Mouse (Mus musculus) intestine, postnatal 0 days (tissue): Measurements from ENCODE around the gene Esrrg. TPM values are rescaled to one million over a fixed set of nuclear protein-coding genes. Genes with fewer than 3 reads are reported as not detected.

Experiments used
- ATAC-seq: fragments of 200-750 bp; cut with Nextera tagmentation; 2 replicates; pipeline ENCODE4 v1.8.0; 2017; ENCODE audit warnings: mild to moderate bottlenecking, moderate TSS enrichment, moderate library complexity
- H3K27ac ChIP-seq: fragments of 300-500 bp; sonication (generic); 2 replicates; pipeline ENCODE4 v1.5.1; 2014; ENCODE audit warnings: mild to moderate bottlenecking, low read depth, low read length, moderate library complexity
- H3K27me3 ChIP-seq: fragments of 300-500 bp; sonication (generic); replicated peaks from 2 replicates; pipeline ENCODE4 v1.6.1; 2014; ENCODE audit warnings: low read length, mixed read lengths; ENCODE audit not compliant: control insufficient read depth, insufficient read depth
- H3K36me3 ChIP-seq: fragments of 300-500 bp; sonication (generic); 2 replicates; pipeline ENCODE4 v1.6.1; 2014; ENCODE audit warnings: mild to moderate bottlenecking, moderate library complexity; ENCODE audit not compliant: control insufficient read depth, insufficient read depth
- H3K4me1 ChIP-seq: fragments of 300-500 bp; sonication (generic); replicated peaks from 2 replicates; pipeline ENCODE4 v1.6.1; 2014; ENCODE audit warnings: antibody characterized with exemption, low read length, mixed read lengths; ENCODE audit not compliant: control insufficient read depth, insufficient read depth
- H3K4me2 ChIP-seq: fragments of 300-500 bp; sonication (generic); replicated peaks from 2 replicates; pipeline ENCODE4 v1.6.1; 2014; ENCODE audit warnings: low read depth, mild to moderate bottlenecking, moderate library complexity
- H3K4me3 ChIP-seq: fragments of 300-500 bp; sonication (generic); 2 replicates; pipeline ENCODE4 v1.5.1; 2014; ENCODE audit warnings: low read depth, low read length
- H3K9ac ChIP-seq: fragments of 300-500 bp; sonication (generic); 2 replicates; pipeline ENCODE4 v1.6.1; 2014; ENCODE audit warnings: mild to moderate bottlenecking, low read depth, low read length
- H3K9me3 ChIP-seq: fragments of 300-500 bp; sonication (generic); 2 replicates; pipeline ENCODE4 v1.6.1; 2016; ENCODE audit warnings: mixed run types; ENCODE audit not compliant: control insufficient read depth
- CTCF ChIP-seq: sonication (generic); IDR thresholded peaks from 2 replicates; pipeline ENCODE4 v1.5.1; 2016; ENCODE audit warnings: low read depth, mild to moderate bottlenecking, control low read depth, antibody characterized with exemption, moderate library complexity
- WGBS: fragments of 180-500 bp; shearing (Covaris S2); extraction: QIAGEN DNeasy Blood & Tissue Kit; methylation state at CpG from one replicate; pipeline ENCODE4 v1.1.7; 2014; 5-methylcytosine and 5-hydroxymethylcytosine counted together
- polyA plus RNA-seq: library from polyadenylated mRNA; unstranded; fragments of >200 nt; fragmentation: Nextera tagmentation; extraction: Ambion mirVana; gene quantifications from 2 replicates; pipeline ENCODE4 v1.2.1, GENCODE M21; 2015

The Esrrg gene
- polyA plus RNA-seq, 1 experiment from 2014 or later = 1.2 TPM

DNA sequence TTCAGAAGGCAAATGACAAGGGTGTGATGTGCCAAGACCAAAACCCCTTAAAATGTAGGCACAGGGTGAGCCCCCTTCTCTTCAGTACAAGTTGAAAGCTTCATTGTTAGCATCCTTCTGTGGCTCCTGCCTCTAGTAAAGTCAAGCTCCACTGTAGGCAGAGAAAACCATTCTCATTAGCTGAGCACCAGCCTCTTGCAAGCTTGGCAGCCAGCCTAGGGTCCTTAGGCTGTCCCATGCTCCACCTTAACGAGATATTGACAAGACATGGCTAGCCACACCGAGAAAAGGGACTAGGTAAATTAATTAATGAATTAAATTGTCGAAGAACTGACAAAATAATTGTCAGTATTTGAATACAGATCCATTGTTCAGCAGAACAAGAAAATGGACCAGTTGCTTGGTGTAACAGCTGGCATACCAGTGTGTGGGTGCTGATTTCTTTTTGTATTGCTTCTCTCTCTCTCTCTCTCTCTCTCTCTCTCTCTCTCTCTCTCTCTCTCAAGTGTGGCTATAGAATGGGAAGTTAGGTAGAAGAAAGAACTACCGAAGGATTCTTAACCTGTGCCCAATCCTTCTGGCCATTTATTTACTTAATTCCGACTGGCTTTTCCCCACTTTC is 311.7 kb downstream of the Esrrg start:
- no peak for TF ChIP-seq CTCF
- H3K9me3 ChIP-seq = no peaks in the 10 kb centered on the region
- no peaks in the 10 kb centered on the region for H3K36me3 ChIP-seq
- no peak overlapping the region for H3K4me3 ChIP-seq
- H3K4me2 ChIP-seq = no peak overlapping the region
- ATAC-seq = no peak
- H3K27ac ChIP-seq = no peak overlapping the region
- no peak overlapping the region for H3K9ac ChIP-seq
- H3K4me1 ChIP-seq = no peaks in the 10 kb centered on the region
- no peaks in the 10 kb centered on the region for H3K27me3 ChIP-seq
- WGBS = 74% methylated on average over 5 of the region's 5 CpGs

DNA sequence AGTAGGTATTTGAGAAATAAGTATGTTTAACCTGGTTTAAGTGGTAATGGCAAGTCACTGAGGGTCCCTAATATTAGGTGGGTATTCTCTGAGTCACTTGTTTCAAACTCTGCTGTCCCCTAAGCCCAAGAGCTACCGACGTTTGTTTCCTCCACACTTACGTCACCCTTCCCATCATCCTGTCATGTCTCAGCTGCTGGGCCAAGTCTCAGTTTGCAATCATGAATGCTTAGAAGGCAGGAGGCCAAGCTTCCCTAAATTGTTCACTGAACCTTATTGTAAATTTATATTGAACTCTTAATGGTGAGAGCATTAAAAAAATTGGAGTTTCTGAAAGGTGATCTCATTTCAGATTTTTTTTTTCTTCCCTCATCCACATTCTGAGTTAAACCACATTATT is 322.6 kb downstream of the Esrrg start:
- no peaks in the 10 kb centered on the region for H3K36me3 ChIP-seq
- no peak overlapping the region for H3K4me3 ChIP-seq
- H3K9me3 ChIP-seq = no peaks in the 10 kb centered on the region
- H3K9ac ChIP-seq = no peak overlapping the region
- 72% methylated on average over 3 of the region's 3 CpGs for WGBS
- H3K4me2 ChIP-seq = no peak overlapping the region
- no peaks in the 10 kb centered on the region for H3K4me1 ChIP-seq
- no peak for ATAC-seq
- no peak for TF ChIP-seq CTCF
- no peaks in the 10 kb centered on the region for H3K27me3 ChIP-seq
- no peak overlapping the region for H3K27ac ChIP-seq

DNA sequence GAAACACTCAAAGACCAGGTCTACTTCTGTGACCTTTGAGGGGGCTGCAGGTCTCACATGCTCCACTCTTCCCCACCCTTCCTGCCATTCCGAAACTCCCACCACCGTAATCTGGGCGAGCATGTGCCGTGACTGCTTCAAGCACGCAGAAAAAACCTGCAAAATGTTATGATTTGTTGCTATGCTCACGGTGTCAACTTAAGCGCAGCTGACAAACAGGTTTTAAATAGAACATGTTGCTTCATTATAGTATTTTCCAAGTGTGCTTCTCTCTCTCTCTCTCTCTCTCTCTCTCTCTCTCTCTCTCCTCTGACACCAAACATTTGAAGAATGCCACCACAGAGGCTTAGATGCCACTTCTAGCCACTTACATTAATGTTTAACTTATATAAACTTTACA is 330.1 kb downstream of the Esrrg start:
- H3K27ac ChIP-seq = no peak overlapping the region
- no peaks in the 10 kb centered on the region for H3K27me3 ChIP-seq
- no peaks in the 10 kb centered on the region for H3K36me3 ChIP-seq
- WGBS = 73% methylated on average over 7 of the region's 7 CpGs
- no peaks in the 10 kb centered on the region for H3K4me1 ChIP-seq
- ATAC-seq = no peak
- no peaks in the 10 kb centered on the region for H3K9me3 ChIP-seq
- H3K4me2 ChIP-seq = no peak overlapping the region
- TF ChIP-seq CTCF = no peak
- no peak overlapping the region for H3K4me3 ChIP-seq
- no peak overlapping the region for H3K9ac ChIP-seq

DNA sequence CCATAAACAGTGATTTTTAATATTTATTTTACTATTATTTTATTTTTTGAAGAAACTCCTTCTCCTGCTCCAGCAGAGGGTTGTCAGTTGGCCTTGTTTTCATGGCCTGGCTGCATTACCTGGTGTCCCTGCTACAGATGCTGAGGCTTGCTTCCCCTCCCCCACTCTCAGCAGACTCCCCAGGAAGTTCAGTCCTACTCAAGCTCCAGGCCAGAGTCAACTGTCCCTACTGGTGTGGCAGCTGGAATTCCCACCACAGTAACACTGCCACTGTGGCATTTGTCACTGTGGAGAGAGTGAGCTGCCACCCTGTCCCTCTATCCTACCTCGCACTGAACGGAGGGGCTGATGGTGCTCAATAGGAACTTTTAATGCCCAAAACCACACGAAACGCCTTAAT is 330.5 kb downstream of the Esrrg start:
- no peaks in the 10 kb centered on the region for H3K36me3 ChIP-seq
- ATAC-seq = no peak
- TF ChIP-seq CTCF = no peak
- H3K4me1 ChIP-seq = no peaks in the 10 kb centered on the region
- H3K9ac ChIP-seq = no peak overlapping the region
- no peaks in the 10 kb centered on the region for H3K27me3 ChIP-seq
- no peak overlapping the region for H3K4me2 ChIP-seq
- no peak overlapping the region for H3K27ac ChIP-seq
- no peaks in the 10 kb centered on the region for H3K9me3 ChIP-seq
- no peak overlapping the region for H3K4me3 ChIP-seq
- 67% methylated on average over 4 of the region's 4 CpGs for WGBS

DNA sequence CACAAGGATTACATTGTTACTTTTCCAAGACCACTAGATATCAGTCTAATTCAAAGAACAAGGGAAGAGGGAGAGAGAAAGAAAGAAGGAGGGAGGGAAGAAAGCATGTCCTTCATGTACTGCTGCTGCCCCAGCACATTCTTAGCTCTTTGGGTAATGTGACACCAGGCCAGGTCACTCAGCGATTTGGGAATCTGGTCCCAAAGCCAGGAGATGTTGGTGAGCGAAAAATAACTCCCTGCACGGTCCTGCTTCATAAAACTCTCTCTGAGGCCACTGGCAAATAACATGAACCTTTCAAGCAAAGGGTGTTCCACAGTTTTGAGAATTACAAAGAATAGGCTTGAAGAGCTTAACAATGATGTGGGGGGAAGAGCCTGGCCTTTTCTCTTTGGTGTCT is 342.9 kb downstream of the Esrrg start:
- Histone ChIP-seq H3K27ac (no peak overlapping the region), H3K4me1 (no peaks in the 10 kb centered on the region), H3K4me2 (no peak overlapping the region), H3K9ac (no peak overlapping the region), H3K27me3 (no peaks in the 10 kb centered on the region), H3K9me3 (no peaks in the 10 kb centered on the region), H3K4me3 (no peak overlapping the region), H3K36me3 (no peaks in the 10 kb centered on the region)
- no peak for TF ChIP-seq CTCF
- WGBS = 80% methylated on average over 3 of the region's 3 CpGs
- no peak for ATAC-seq

DNA sequence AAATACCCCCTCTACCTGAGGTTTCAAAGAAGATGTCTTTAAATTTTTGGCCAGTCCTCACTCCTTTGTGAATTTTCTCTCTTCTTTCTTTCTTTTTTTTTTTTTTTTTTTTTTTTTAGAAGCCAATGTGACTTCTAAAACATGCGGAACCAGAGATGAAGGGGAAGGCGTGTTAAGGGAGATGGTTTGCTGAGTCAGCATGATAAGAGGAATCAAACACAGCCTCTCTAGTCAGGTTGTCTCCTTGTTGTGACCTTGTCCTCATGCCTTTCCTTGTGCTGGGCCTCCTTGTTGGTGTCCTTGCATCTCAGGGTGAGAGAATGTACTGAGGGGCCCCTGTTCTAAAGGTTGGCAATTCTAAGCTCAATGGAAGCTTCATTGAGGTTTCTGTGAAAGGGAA is 348.1 kb downstream of the Esrrg start:
- TF ChIP-seq CTCF = no peak
- Histone ChIP-seq H3K27ac (no peak overlapping the region), H3K4me3 (no peak overlapping the region), H3K4me2 (no peak overlapping the region), H3K4me1 (no peaks in the 10 kb centered on the region), H3K27me3 (no peaks in the 10 kb centered on the region), H3K36me3 (no peaks in the 10 kb centered on the region), H3K9ac (no peak overlapping the region), H3K9me3 (no peaks in the 10 kb centered on the region)
- WGBS = 84% methylated on average over 2 of the region's 2 CpGs
- no peak for ATAC-seq

DNA sequence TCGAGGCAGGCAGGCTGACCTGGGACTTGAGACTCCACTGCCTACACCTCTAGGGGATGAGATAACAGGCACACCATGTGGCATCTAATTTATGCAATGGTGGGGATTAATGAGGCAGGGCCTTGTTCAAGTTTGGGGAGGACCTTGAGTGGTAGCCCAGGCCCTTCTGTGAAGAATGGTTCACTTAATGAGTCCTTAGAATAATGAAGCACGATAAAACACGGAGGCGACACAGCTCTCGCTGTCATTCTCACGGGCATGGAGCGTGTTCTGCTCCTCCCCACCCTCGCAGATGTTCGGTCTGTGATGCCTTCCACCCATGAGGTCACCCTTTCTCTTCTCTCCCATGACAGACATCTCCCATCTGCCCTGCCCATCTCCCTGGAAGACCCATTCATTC is 350.6 kb downstream of the Esrrg start:
- no peak for TF ChIP-seq CTCF
- H3K9ac ChIP-seq = no peak overlapping the region
- no peaks in the 10 kb centered on the region for H3K27me3 ChIP-seq
- H3K4me2 ChIP-seq = no peak overlapping the region
- no peak overlapping the region for H3K4me3 ChIP-seq
- WGBS = 85% methylated on average over 9 of the region's 9 CpGs
- no peaks in the 10 kb centered on the region for H3K9me3 ChIP-seq
- ATAC-seq = no peak
- H3K36me3 ChIP-seq = no peaks in the 10 kb centered on the region
- H3K27ac ChIP-seq = no peak overlapping the region
- H3K4me1 ChIP-seq = no peaks in the 10 kb centered on the region
